Mouse (Mus musculus) MEL (cell line): ENCODE data around the gene Nrl. TPM values are rescaled to one million over a fixed set of nuclear protein-coding genes. Genes with fewer than 3 reads are reported as not detected.
A peak's percentile ranks its signal among the peaks of the same experiment; 100 is the strongest.

ENCODE experiments used
- DNase-seq: peaks from one replicate; pipeline ENCODE4 v3.0.0; 2011; ENCODE audit warnings: low read depth, low spot score
- H3K27ac ChIP-seq: 2 replicates; pipeline ENCODE4 v1.5.1; 2012; ENCODE audit warnings: low read depth, mild to moderate bottlenecking, control low read depth, low read length, moderate library complexity; ENCODE audit not compliant: control insufficient read depth
- H3K27me3 ChIP-seq, 2 experiments: fragments of 150-350 bp in 1 of 2; sonication (generic) in 1 of 2; 2 replicates each; pipeline ENCODE4 v1.6.1; 2012; ENCODE audit warnings: low read length in 2 of 2, mild to moderate bottlenecking in 2 of 2, improper control_type of control experiment in 1 of 2, moderate library complexity in 1 of 2; ENCODE audit not compliant: insufficient read depth in 2 of 2, control insufficient read depth in 1 of 2
- H3K36me3 ChIP-seq, 2 experiments: 2 replicates each; pipeline ENCODE4 v1.6.1; 2012 to 2014; ENCODE audit warnings: low read length in 2 of 2, improper control_type of control experiment in 1 of 2, inconsistent platforms in 1 of 2, mild to moderate bottlenecking in 1 of 2; ENCODE audit not compliant: insufficient read depth in 2 of 2, control insufficient read depth in 1 of 2
- H3K4me1 ChIP-seq, 2 experiments: fragments of 150-350 bp in 1 of 2; sonication (generic) in 1 of 2; 2 replicates each; pipeline ENCODE4 v1.6.1; 2012; ENCODE audit warnings: low read length in 2 of 2, improper control_type of control experiment in 1 of 2, mild to moderate bottlenecking in 1 of 2; ENCODE audit not compliant: insufficient read depth in 2 of 2, control insufficient read depth in 1 of 2
- H3K4me3 ChIP-seq, 2 experiments: fragments of 150-350 bp in 1 of 2; sonication (generic) in 1 of 2; 2 replicates each; pipeline ENCODE4 v1.5.1; 2012; ENCODE audit warnings: low read depth in 2 of 2, low read length in 2 of 2, mild to moderate bottlenecking in 2 of 2, moderate library complexity in 2 of 2, control low read depth in 1 of 2, improper control_type of control experiment in 1 of 2; ENCODE audit not compliant: control insufficient read depth in 1 of 2, insufficient read depth in 1 of 2
- H3K79me2 ChIP-seq: 2 replicates; pipeline ENCODE4 v1.6.1; 2012; ENCODE audit warnings: mild to moderate bottlenecking, low read length, moderate library complexity; ENCODE audit not compliant: control insufficient read depth, poor library complexity, insufficient read depth
- H3K9ac ChIP-seq: 2 replicates; pipeline ENCODE4 v1.6.1; 2012; ENCODE audit warnings: low read depth, mild to moderate bottlenecking, control low read depth, low read length, moderate library complexity; ENCODE audit not compliant: control insufficient read depth, poor library complexity, severe bottlenecking
- H3K9me3 ChIP-seq: fragments of 150-350 bp; sonication (generic); replicated peaks from 2 replicates; pipeline ENCODE4 v1.6.1; 2012; ENCODE audit warnings: mild to moderate bottlenecking, low read length, improper control_type of control experiment, moderate library complexity; ENCODE audit not compliant: insufficient read depth
- CTCF ChIP-seq, 3 experiments: IDR thresholded peaks in 2 of 3; conservative IDR thresholded peaks in 1 of 3; 2 replicates each; pipeline ENCODE4 v1.5.1; 2011 to 2012; ENCODE audit warnings: low read length in 3 of 3, low read depth in 2 of 3, mild to moderate bottlenecking in 2 of 3, improper control_type of control experiment in 1 of 3, inconsistent platforms in 1 of 3, mixed read lengths in 1 of 3, moderate library complexity in 1 of 3; ENCODE audit not compliant: control insufficient read depth in 1 of 3, insufficient read depth in 1 of 3, poor library complexity in 1 of 3, severe bottlenecking in 1 of 3
- E2F4 ChIP-seq: IDR thresholded peaks from 2 replicates; pipeline ENCODE4 v1.6.1; 2011; ENCODE audit warnings: low read depth, low read length, improper control_type of control experiment, borderline replicate concordance
- ELF1 ChIP-seq: IDR thresholded peaks from 2 replicates; pipeline ENCODE4 v1.6.1; 2014; ENCODE audit warnings: low read depth, mild to moderate bottlenecking, inconsistent platforms, low read length, improper control_type of control experiment, moderate library complexity
- EP300 ChIP-seq, 2 experiments: IDR thresholded peaks; 2 replicates each; pipeline ENCODE4 v1.6.1; 2011; ENCODE audit warnings: improper control_type of control experiment in 2 of 2, low read length in 2 of 2, low read depth in 1 of 2, mild to moderate bottlenecking in 1 of 2
- HCFC1 ChIP-seq: IDR thresholded peaks from 2 replicates; pipeline ENCODE4 v1.6.1; 2012; ENCODE audit warnings: low read depth, mild to moderate bottlenecking, inconsistent platforms, low read length, improper control_type of control experiment, moderate library complexity
- KAT2A ChIP-seq: conservative IDR thresholded peaks from 2 replicates; pipeline ENCODE4 v1.6.1; 2012; ENCODE audit warnings: low read depth, low read length, improper control_type of control experiment, inconsistent platforms
- MAFK ChIP-seq: IDR thresholded peaks from 2 replicates; pipeline ENCODE4 v1.6.1; 2011; ENCODE audit warnings: low read depth, mild to moderate bottlenecking, low read length, improper control_type of control experiment, borderline replicate concordance
- MAX ChIP-seq: IDR thresholded peaks from 2 replicates; pipeline ENCODE4 v1.6.1; 2011; ENCODE audit warnings: low read length, improper control_type of control experiment
- MXI1 ChIP-seq: IDR thresholded peaks from 2 replicates; pipeline ENCODE4 v1.6.1; 2011; ENCODE audit warnings: mild to moderate bottlenecking, low read depth, low read length, improper control_type of control experiment
- MYB ChIP-seq: IDR thresholded peaks from 2 replicates; pipeline ENCODE4 v1.6.1; 2011; ENCODE audit warnings: mild to moderate bottlenecking, low read depth, low read length, improper control_type of control experiment
- NELFE ChIP-seq: IDR thresholded peaks from 2 replicates; pipeline ENCODE4 v1.6.1; 2011; ENCODE audit warnings: low read depth, low read length, improper control_type of control experiment
- NRF1 ChIP-seq: IDR thresholded peaks from 2 replicates; pipeline ENCODE4 v1.6.1; 2014; ENCODE audit warnings: low read depth, mild to moderate bottlenecking, inconsistent platforms, low read length, improper control_type of control experiment, moderate library complexity; ENCODE audit not compliant: poor library complexity, insufficient read depth, severe bottlenecking
- POLR2A ChIP-seq, 2 experiments: IDR thresholded peaks; 2 replicates each; pipeline ENCODE4 v1.6.1; 2011 to 2012; ENCODE audit warnings: low read length in 2 of 2, mild to moderate bottlenecking in 2 of 2, control low read depth in 1 of 2, improper control_type of control experiment in 1 of 2, low read depth in 1 of 2, moderate library complexity in 1 of 2; ENCODE audit not compliant: control insufficient read depth in 1 of 2, insufficient read depth in 1 of 2, poor library complexity in 1 of 2
- POLR2AphosphoS2 ChIP-seq: IDR thresholded peaks from 2 replicates; pipeline ENCODE4 v1.6.1; 2011; ENCODE audit warnings: low read length, improper control_type of control experiment
- POLR2AphosphoS5 ChIP-seq: IDR thresholded peaks from 2 replicates; pipeline ENCODE4 v1.6.1; 2012; ENCODE audit warnings: low read depth, borderline replicate concordance, mild to moderate bottlenecking, inconsistent platforms, low read length, moderate library complexity, mixed read lengths
- SIN3A ChIP-seq: IDR thresholded peaks from 2 replicates; pipeline ENCODE4 v1.6.1; 2012; ENCODE audit warnings: low read length, improper control_type of control experiment, inconsistent platforms
- SMC3 ChIP-seq: IDR thresholded peaks from 2 replicates; pipeline ENCODE4 v1.6.1; 2011; ENCODE audit warnings: low read depth, low read length, improper control_type of control experiment
- TAL1 ChIP-seq: IDR thresholded peaks from 2 replicates; pipeline ENCODE4 v1.6.1; 2012; ENCODE audit warnings: mild to moderate bottlenecking, inconsistent platforms, low read length, moderate library complexity, mixed read lengths
- TCF12 ChIP-seq: IDR thresholded peaks from 2 replicates; pipeline ENCODE4 v1.6.1; 2014; ENCODE audit warnings: low read depth, mild to moderate bottlenecking, inconsistent platforms, low read length, improper control_type of control experiment, moderate library complexity
- UBTF ChIP-seq: IDR thresholded peaks from 2 replicates; pipeline ENCODE4 v1.6.1; 2012; ENCODE audit warnings: low read depth, mild to moderate bottlenecking, inconsistent platforms, low read length, improper control_type of control experiment, moderate library complexity, borderline replicate concordance; ENCODE audit not compliant: insufficient read depth
- USF1 ChIP-seq: IDR thresholded peaks from 2 replicates; pipeline ENCODE4 v1.6.1; 2014; ENCODE audit warnings: low read depth, mild to moderate bottlenecking, inconsistent platforms, low read length, improper control_type of control experiment, moderate library complexity
- ZKSCAN1 ChIP-seq: IDR thresholded peaks from 2 replicates; pipeline ENCODE4 v1.6.1; 2012; ENCODE audit warnings: low read depth, mild to moderate bottlenecking, inconsistent platforms, low read length, improper control_type of control experiment, moderate library complexity
- polyA plus RNA-seq, 2 experiments: library from polyadenylated mRNA; stranded (reverse) in 1 of 2; unstranded in 1 of 2; fragments of >175 nt in 1 of 2; fragments of >200 nt in 1 of 2; gene quantifications; 2 replicates each; pipeline versions ENCODE4 v1.2.1 to v1.2.4; 2012; ENCODE audit warnings: low replicate concordance in 2 of 2, low read depth in 1 of 2; ENCODE audit not compliant: insufficient read length in 2 of 2, insufficient read depth in 1 of 2, missing spikeins in 1 of 2
- total RNA-seq: library from RNA; depleted of rRNA; stranded (reverse); fragments of 300-350 nt; gene quantifications from 2 replicates; pipeline ENCODE4 v1.2.3, GENCODE M21; 2012

Gene Nrl
- total and polyA plus RNA-seq, 3 experiments: not detected

- peak; percentile 19; the same call in 1 of the 2 replicates for TF ChIP-seq TCF12
- TF ChIP-seq ZKSCAN1: no peak
- peak; percentile 41; the same call in 1 of the 2 replicates for TF ChIP-seq KAT2A
- 0 out of 2 replicates have a peak, but pooled peaks have one; percentile 14 for TF ChIP-seq MYB
- no peak for TF ChIP-seq TAL1
Measured at GRCm38 (mm10) chr14:55560202-55561073, 35.7 kb upstream of the Nrl start, which contains the start of gene A730061H03Rik (continued).

GRCm38 (mm10) chr14:55559799-55560201 lies 35.0 kb upstream of the Nrl start, which contains the start of gene Dcaf11:
Gene Dcaf11, plus strand, starts transcription at chr14:55560006.
- H3K79me2 ChIP-seq: no peaks in the 10 kb centered on the region; the same call in none of the 2 replicates
- peak; percentile 97 for DNase-seq
- H3K4me1 ChIP-seq: peaks cover 7 to 30% of the 10 kb centered on the region in 2 experiments; a peak in 3 of 4 replicates

More at GRCm38 (mm10) chr14:55559799-55560201, 35.0 kb upstream of the Nrl start, which contains the start of gene Dcaf11:
- peak within 1 kb of the TSS; percentile 87 for H3K27ac ChIP-seq
- H3K9me3 ChIP-seq: no peaks in the 10 kb centered on the region
- peak within 1 kb of the TSS; percentile 75 for H3K9ac ChIP-seq
- H3K36me3 ChIP-seq: peaks cover 0 to 24% of the 10 kb centered on the region in 2 experiments; a peak in 2 of 4 replicates
- TF ChIP-seq SMC3 (0 out of 2 replicates have a peak, but pooled peaks have one; percentile 5), UBTF (peak; percentile 69; the same call in 1 of the 2 replicates), ELF1 (peak; percentile 52; the same call in 1 of the 2 replicates), MAFK (no peak), POLR2A (IDR thresholded peaks at IDR 0.05; ENCODE audit: control insufficient read depth in 1 of 2, insufficient read depth in 1 of 2, low read depth in 1 of 2, low read length in 2 of 2, poor library complexity in 1 of 2) (peak; percentile 67 to 72), EP300 (IDR thresholded peaks at IDR 0.05; ENCODE audit: low read depth in 1 of 2, low read length in 2 of 2) (no peak; a peak in 1 of 4 replicates), SIN3A (peak; percentile 62; the same call in 1 of the 2 replicates), KAT2A (no peak), HCFC1 (peak; percentile 69; the same call in 1 of the 2 replicates), MXI1 (no peak; the same call in 1 of the 2 replicates), E2F4 (no peak; the same call in 1 of the 2 replicates), MAX (no peak), POLR2AphosphoS5 (peak; percentile 4; the same call in 1 of the 2 replicates), USF1 (0 out of 2 replicates have a peak, but pooled peaks have one; percentile 39), TCF12 (0 out of 2 replicates have a peak, but pooled peaks have one; percentile 30), NELFE (peak; percentile 50), POLR2AphosphoS2 (peak; percentile 23; the same call in 1 of the 2 replicates), NRF1 (peak; percentile 84), CTCF (IDR thresholded peaks at IDR 0.05 in 2 of 3, conservative IDR thresholded peaks at IDR 0.05 in 1 of 3; ENCODE audit: control insufficient read depth in 1 of 3, insufficient read depth in 1 of 3, low read depth in 2 of 3, low read length in 3 of 3, poor library complexity in 1 of 3, severe bottlenecking in 1 of 3) (0 out of 6 replicates have a peak, but pooled peaks of 1 of the 3 experiments have one; percentile 5)
- H3K27me3 ChIP-seq: no peaks in the 10 kb centered on the region
- peak within 1 kb of the TSS; percentile 68 to 81 for H3K4me3 ChIP-seq
